Mouse (Mus musculus) embryonic facial prominence, embryonic 10.5 days (tissue): ENCODE results near the gene Zbtb25. TPM values are rescaled to one million over a fixed set of nuclear protein-coding genes. Genes with fewer than 3 reads are reported as not detected.

Experiments
- DNase-seq: peaks from one replicate; pipeline ENCODE4 v3.0.0-alpha.2; 2017; ENCODE audit warnings: low spot score
- H3K27ac ChIP-seq: fragments of 300-500 bp; sonication (generic); replicated peaks from 2 replicates; pipeline ENCODE4 v1.5.1; 2016; ENCODE audit warnings: mild to moderate bottlenecking
- H3K27me3 ChIP-seq: fragments of 300-500 bp; sonication (generic); replicated peaks from 2 replicates; pipeline ENCODE4 v1.6.1; 2016; ENCODE audit warnings: low read depth, mild to moderate bottlenecking; ENCODE audit not compliant: poor library complexity, severe bottlenecking
- H3K36me3 ChIP-seq: fragments of 300-500 bp; sonication (generic); replicated peaks from 2 replicates; pipeline ENCODE4 v1.6.1; 2016; ENCODE audit warnings: mild to moderate bottlenecking, moderate library complexity
- H3K4me1 ChIP-seq: fragments of 300-500 bp; sonication (generic); 2 replicates; pipeline ENCODE4 v1.6.1; 2016
- H3K4me3 ChIP-seq: fragments of 300-500 bp; sonication (generic); 2 replicates; pipeline ENCODE4 v1.5.1; 2016; ENCODE audit warnings: mild to moderate bottlenecking, moderate library complexity
- H3K9me3 ChIP-seq: fragments of 300-500 bp; sonication (generic); 2 replicates; pipeline ENCODE4 v1.6.1; 2016; ENCODE audit warnings: mild to moderate bottlenecking
- WGBS: fragments of 180-500 bp; shearing (Covaris S2); methylation state at CpG from one replicate; pipeline ENCODE4 v1.1.7; 2016; 5-methylcytosine and 5-hydroxymethylcytosine counted together
- polyA plus RNA-seq: library from polyadenylated mRNA; unstranded; fragments of >200 nt; fragmentation: Nextera tagmentation; extraction: Ambion mirVana; gene quantifications from 2 replicates; pipeline ENCODE4 v1.2.1, GENCODE M21; 2016

Gene Zbtb25
- polyA plus RNA-seq, 1 experiment from 2014 or later: 14.6 TPM

DNA sequence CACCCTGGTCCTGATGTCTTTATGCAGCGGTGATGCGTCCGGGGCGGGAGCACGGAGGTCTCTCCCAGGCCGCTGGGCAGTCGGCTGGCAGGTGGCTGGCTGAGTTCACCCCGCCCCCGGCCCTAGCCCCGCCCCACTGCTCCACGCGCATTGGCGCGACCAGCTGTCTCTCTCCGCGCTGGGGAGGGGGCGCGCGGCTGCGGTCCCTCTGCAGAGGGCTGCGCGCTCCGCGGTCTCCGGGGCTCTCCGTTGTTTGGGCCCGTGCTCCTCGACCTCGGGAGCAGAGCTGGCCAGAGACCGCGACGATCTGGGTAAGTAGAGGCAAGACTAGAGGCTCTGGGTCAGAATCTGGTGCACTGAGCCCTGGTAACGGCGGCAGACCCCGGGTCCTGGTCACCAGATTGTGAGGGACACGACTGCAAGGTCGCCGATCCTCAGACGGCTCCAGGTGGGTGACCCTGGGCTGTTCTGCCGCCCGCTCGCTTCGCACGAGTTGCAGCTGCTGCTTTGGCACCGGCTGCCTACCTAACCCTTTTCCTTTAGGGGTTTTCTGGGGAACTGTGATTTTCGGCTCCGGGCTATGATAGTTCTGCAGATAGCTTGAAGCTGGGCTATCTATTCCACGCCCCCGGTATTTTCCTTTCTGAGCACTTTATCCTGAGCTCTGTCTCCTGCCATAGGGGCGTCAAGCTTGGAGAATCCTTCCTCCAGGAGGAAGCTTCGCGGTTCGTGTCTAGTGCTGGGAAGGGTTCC lies 44.5 kb downstream of the Zbtb25 start, which contains the start of gene Akap5:
Gene Akap5 (plus strand): TSS at position 213 of the 753 bp plus-strand sequence.
- DNase-seq: peak; percentile 92
- Histone ChIP-seq H3K27ac (peak within 1 kb of the TSS; percentile 78), H3K36me3 (peaks cover 26% of the 10 kb centered on the region), H3K4me3 (peak within 1 kb of the TSS; percentile 73), H3K4me1 (peaks cover 12% of the 10 kb centered on the region), H3K27me3 (peaks cover 17% of the 10 kb centered on the region), H3K9me3 (no peaks in the 10 kb centered on the region)
- 2% methylated on average over 53 of the region's 53 CpGs for WGBS

DNA sequence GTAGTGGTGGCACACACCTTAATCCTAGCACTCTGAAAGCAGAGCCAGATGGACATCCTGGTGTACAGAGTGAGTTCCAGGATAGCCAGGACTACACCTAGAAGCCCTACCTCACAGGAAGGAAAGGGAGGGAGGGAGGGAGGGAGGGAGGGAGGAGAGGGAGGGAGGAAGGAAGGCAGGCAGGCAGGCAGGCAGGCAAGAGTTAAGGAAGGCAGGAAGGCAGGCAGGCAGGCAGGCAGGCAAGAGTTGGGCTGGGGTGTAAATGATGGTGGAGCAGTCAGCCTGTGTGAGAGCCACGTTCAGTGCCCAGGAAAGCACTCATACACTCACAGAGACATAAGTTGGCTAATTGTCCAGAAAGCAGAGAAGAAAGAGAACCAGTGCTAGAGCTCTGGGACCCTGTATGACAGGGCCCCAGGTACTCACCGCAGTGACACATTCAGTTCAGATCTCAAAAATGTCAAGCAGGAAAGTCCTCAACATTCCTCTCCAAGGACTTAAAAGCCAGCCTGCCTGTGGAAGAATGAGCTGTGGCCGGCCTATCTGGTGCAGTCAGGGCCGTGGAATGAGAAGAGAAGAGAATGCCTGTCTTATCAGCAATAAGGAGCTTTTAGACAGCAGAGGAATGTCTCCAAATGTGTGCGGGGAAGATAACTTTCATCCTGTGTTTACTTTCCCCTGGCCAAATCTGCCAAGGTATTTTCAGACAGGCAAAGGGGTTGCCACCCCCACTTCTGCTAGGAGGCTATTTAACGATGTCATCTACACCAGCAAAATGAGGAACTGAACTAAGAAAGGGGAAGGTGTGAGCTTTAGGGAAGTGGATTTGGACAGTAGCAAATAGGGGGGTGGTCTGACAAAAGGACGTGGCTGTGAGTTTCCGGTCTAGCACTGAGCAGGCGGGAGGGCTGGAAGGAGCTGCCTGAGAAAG lies 50.9 kb downstream of the Zbtb25 start:
- DNase-seq: no peak
- Histone ChIP-seq H3K27me3 (no peaks in the 10 kb centered on the region), H3K27ac (no peak overlapping the region; the same call in 1 of the 2 replicates), H3K36me3 (peaks cover 79% of the 10 kb centered on the region), H3K4me1 (peaks cover 4% of the 10 kb centered on the region; the same call in 1 of the 2 replicates), H3K9me3 (no peaks in the 10 kb centered on the region), H3K4me3 (no peak overlapping the region)
- 76% methylated on average over 9 of the region's 9 CpGs for WGBS

DNA sequence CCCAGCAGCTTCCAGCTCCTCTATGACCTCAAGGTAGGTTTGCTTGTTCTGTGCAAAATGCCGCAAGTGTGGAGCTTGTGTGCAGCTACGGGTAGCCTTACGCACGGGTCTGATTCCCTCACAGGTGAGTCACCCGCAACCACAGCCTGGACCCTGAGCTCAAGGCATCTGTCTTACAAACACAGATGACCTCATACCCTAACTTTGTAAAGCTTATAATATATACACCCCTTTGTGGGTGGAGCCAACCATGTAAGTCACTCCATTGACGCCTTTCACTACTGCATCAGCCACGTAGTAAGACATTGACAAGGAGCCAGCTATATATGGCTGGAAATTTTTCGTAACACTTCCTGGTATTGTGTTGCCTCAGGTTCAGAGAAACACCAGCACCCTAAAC lies 57.5 kb downstream of the Zbtb25 start:
- 93% methylated on average over 8 of the region's 8 CpGs for WGBS
- Histone ChIP-seq H3K27me3 (no peaks in the 10 kb centered on the region), H3K9me3 (no peaks in the 10 kb centered on the region), H3K36me3 (peaks cover 93% of the 10 kb centered on the region), H3K4me1 (peaks cover 6% of the 10 kb centered on the region; the same call in 1 of the 2 replicates), H3K27ac (no peak overlapping the region), H3K4me3 (no peak overlapping the region)
- no peak for DNase-seq

DNA sequence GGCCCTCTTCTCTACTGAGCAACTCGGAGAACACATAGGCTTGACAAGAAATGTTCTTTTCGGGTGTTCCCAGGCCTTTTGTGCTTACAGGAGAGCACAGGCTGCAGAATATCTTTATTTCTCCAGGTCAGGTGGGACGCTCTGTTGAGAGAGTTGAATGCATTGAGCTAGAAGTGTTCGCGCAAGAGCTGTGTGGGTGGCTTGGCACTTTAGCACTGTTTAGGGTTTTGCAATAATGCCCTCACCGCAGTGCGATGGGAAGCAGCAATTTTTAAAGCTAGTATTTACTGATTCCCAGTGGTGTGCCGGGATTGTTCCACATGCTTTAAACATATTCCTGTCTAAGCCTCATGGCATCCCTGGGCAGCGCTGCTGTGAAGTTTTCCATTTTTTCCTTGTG lies 58.2 kb downstream of the Zbtb25 start:
- WGBS: 94% methylated on average over 9 of the region's 9 CpGs
- no peaks in the 10 kb centered on the region for H3K27me3 ChIP-seq
- no peaks in the 10 kb centered on the region for H3K9me3 ChIP-seq
- peaks cover 7% of the 10 kb centered on the region; the same call in 1 of the 2 replicates for H3K4me1 ChIP-seq
- no peak overlapping the region for H3K27ac ChIP-seq
- DNase-seq: no peak
- no peak overlapping the region for H3K4me3 ChIP-seq
- H3K36me3 ChIP-seq: peaks cover 93% of the 10 kb centered on the region

DNA sequence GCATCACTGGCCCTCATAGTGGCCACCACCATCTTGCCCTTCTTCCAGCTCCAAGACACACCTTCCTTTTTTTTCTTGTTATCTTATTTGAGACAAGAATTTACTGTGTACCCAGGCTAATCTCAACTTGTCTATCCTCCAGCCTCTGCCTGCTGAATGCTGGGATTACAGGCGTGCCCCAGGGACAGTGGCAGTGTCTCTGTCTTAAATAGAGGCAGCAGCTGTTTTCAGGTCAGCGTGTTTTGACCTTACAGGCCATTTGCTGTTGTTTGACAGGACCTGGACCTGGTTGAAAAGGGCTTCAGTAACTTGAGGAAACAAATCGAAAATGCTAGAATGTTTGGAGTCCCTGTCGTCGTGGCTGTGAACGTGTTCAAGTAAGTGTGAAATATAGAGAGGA lies 58.8 kb downstream of the Zbtb25 start:
- peaks cover 7% of the 10 kb centered on the region; the same call in 1 of the 2 replicates for H3K4me1 ChIP-seq
- no peak overlapping the region for H3K27ac ChIP-seq
- no peaks in the 10 kb centered on the region for H3K9me3 ChIP-seq
- H3K27me3 ChIP-seq: no peaks in the 10 kb centered on the region
- 79% methylated on average over 6 of the region's 6 CpGs for WGBS
- no peak overlapping the region for H3K4me3 ChIP-seq
- peaks cover 93% of the 10 kb centered on the region for H3K36me3 ChIP-seq
- DNase-seq: no peak

DNA sequence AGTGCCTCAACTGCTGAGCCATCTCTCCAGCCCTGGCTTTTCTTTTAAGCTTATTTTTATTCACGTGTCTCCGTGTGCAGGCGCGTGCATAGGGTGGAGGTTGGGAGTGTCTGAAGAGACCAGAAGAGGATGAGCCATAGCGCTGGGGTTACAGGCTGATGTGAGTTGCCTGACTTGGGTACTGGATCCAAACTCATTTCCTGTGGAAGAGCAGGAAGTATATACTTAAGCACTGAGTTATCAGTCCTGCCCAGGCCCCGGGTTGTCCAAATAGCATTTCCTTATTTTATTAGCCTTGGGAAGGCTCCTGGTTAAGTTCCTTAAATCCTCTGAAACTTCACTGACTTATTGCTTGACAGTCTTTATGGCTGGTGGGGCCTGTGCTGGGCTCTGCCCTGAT lies 59.4 kb downstream of the Zbtb25 start:
- Histone ChIP-seq H3K27ac (no peak overlapping the region), H3K36me3 (peaks cover 93% of the 10 kb centered on the region), H3K4me1 (peaks cover 7% of the 10 kb centered on the region; the same call in 1 of the 2 replicates), H3K9me3 (no peaks in the 10 kb centered on the region), H3K27me3 (no peaks in the 10 kb centered on the region), H3K4me3 (no peak overlapping the region)
- 88% methylated on average over 6 of the region's 6 CpGs for WGBS
- no peak for DNase-seq

DNA sequence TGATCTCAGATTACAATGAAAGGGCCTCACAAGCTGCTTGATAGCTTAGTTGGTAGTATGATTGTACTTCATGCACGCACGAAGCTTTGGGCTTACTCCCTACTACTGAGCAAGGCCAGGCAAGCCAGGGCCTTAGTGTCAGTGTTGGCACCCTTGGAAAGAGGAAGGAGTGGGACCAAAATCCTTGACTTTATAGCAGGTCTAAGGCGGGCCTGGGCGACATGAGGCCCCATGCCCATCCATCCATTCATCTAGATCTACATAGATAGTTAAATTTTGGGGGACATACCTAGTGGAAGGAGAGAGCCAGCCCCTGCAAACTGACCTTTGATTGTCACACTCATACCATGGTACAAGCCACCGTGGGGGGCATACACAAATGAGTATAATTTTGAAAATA lies 61.0 kb downstream of the Zbtb25 start:
- Histone ChIP-seq H3K4me3 (no peak overlapping the region), H3K4me1 (peaks cover 7% of the 10 kb centered on the region; the same call in 1 of the 2 replicates), H3K27me3 (no peaks in the 10 kb centered on the region), H3K27ac (peak overlapping the region; percentile 54), H3K36me3 (peaks cover 93% of the 10 kb centered on the region), H3K9me3 (no peaks in the 10 kb centered on the region)
- 94% methylated on average over 5 of the region's 5 CpGs for WGBS
- no peak for DNase-seq

DNA sequence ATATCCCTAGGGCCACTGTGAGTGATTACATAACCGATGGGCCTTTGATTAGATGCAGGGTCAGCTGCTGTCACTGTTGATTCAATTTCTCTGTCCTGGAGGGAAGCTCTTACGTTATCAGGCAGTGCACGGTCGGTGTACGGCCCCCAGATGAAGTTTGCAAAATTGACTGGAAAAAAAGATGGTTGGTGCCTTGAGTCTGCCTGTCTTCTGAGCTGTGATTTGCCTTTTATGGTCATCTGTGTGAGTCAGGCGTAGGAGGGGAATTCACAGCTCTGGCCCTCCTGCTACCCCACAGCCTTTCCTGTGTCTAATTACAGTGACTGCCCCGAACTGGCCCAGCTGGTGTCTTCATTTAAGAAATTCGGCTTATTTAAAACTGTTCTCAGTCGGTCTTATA lies 61.4 kb downstream of the Zbtb25 start:
- 66% methylated on average over 9 of the region's 9 CpGs for WGBS
- peak; percentile 25 for DNase-seq
- H3K27me3 ChIP-seq: no peaks in the 10 kb centered on the region
- peaks cover 7% of the 10 kb centered on the region; the same call in 1 of the 2 replicates for H3K4me1 ChIP-seq
- no peaks in the 10 kb centered on the region for H3K9me3 ChIP-seq
- H3K36me3 ChIP-seq: peaks cover 93% of the 10 kb centered on the region
- no peak overlapping the region for H3K4me3 ChIP-seq
- H3K27ac ChIP-seq: peak overlapping the region; percentile 54; the same call in 1 of the 2 replicates

DNA sequence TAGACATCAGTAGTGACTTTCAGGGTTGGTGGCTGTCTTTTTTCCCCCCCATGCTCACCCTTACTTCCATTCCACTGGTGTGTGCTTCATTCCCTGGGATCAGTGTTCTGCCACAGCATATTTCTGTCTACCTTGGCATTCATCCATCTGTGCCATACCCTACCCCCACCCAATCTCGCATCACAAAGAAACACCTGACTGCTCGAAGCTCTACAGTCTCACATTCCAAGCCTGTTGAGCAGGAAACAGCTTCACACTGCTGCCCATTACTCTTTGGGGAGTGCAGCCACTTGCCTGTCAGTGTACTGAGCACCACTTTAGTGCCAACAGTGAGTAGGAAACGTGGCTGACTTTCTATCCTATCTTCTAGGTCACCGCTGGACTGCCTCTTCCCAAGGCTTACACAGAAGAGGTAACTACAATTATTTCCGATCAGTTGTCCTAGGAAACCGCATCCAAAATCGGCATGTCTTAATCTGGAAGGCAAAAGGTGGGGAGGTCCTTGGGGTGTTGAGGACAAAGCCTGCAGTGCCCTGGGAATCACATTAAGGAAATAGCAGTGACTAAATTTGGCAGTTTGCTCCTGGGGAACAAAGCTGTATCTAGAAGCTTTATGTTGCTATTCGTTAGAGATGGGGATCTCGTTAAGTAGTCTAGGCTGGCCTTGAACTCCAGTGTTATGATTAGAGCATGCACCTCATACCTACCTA lies 62.4 kb downstream of the Zbtb25 start:
- Histone ChIP-seq H3K36me3 (peaks cover 90% of the 10 kb centered on the region), H3K4me1 (peaks cover 7% of the 10 kb centered on the region; the same call in 1 of the 2 replicates), H3K9me3 (no peaks in the 10 kb centered on the region), H3K4me3 (no peak overlapping the region), H3K27ac (no peak overlapping the region), H3K27me3 (no peaks in the 10 kb centered on the region)
- no peak for DNase-seq
- WGBS: 91% methylated on average over 9 of the region's 9 CpGs

DNA sequence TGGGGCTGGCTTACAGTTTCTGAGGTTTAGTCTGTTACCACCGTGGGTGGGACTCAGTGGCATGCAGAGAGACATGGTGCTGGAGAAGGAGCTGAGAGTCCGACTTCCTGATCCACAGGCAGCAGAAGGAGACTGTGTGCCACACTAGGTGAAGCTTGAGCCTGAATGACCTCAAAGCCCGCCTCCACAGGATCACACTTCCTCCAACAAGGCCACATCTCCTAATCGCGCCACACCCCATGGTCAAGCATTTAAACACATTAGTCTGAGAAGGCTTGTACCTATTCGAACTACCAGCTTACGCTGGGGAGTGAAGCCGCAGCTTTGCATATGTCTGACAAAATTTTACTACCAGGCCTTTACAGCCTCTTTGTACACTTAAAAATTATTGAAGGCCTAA lies 64.3 kb downstream of the Zbtb25 start:
- Histone ChIP-seq H3K4me3 (no peak overlapping the region), H3K36me3 (peaks cover 90% of the 10 kb centered on the region), H3K27me3 (no peaks in the 10 kb centered on the region), H3K27ac (no peak overlapping the region), H3K9me3 (no peaks in the 10 kb centered on the region), H3K4me1 (peaks cover 7% of the 10 kb centered on the region; the same call in 1 of the 2 replicates)
- WGBS: 92% methylated on average over 8 of the region's 8 CpGs
- no peak for DNase-seq

DNA sequence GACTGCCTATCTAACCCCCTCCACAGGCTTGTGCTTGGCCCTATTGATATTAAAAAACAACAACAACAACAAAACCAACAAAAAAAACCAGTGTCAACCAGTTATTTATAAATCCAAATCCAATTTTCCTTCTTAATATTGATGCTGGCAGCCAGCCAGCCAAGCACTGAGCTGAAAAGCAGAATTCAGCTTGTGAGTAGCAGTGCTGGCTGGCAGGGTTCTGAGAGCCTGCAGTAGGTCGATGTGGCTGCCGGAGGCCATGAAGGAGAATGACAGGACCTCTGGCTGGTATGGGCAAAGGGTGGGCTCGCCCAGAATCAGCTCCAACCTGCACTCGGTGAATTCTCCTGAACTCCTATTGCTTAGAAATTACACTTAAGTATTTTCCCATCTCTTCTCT lies 65.2 kb downstream of the Zbtb25 start:
- Histone ChIP-seq H3K4me1 (peaks cover 7% of the 10 kb centered on the region; the same call in 1 of the 2 replicates), H3K9me3 (no peaks in the 10 kb centered on the region), H3K36me3 (peaks cover 92% of the 10 kb centered on the region), H3K27ac (no peak overlapping the region), H3K27me3 (no peaks in the 10 kb centered on the region), H3K4me3 (no peak overlapping the region)
- DNase-seq: no peak
- 88% methylated on average over 4 of the region's 4 CpGs for WGBS

DNA sequence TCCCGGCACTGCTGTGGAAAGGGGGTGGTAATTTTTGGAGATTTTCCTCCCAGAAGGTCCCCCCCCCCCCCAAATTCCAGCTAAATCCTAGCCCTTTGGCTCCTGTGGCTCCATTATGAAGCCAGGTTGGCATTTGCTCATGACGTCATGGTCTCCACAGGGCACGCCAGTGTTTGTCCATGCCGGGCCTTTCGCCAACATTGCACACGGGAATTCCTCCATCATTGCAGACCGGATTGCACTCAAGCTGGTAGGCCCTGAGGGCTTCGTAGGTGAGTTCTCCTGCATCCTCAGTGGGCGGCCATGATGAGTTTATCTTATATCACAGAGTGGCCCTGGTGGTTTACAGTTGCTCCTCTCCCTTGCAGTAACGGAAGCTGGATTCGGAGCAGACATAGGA lies 65.9 kb downstream of the Zbtb25 start:
- 95% methylated on average over 11 of the region's 11 CpGs for WGBS
- H3K4me1 ChIP-seq: peaks cover 7% of the 10 kb centered on the region; the same call in 1 of the 2 replicates

More for the DNA sequence above, 65.9 kb downstream of the Zbtb25 start:
- no peaks in the 10 kb centered on the region for H3K9me3 ChIP-seq
- H3K27ac ChIP-seq: no peak overlapping the region
- H3K27me3 ChIP-seq: no peaks in the 10 kb centered on the region
- H3K4me3 ChIP-seq: no peak overlapping the region
- DNase-seq: no peak
- H3K36me3 ChIP-seq: peaks cover 92% of the 10 kb centered on the region
